Mouse (Mus musculus): ENCODE measurements at regions not wholly inside any gene's neighbourhood (a gene's known extent, or its start where the extent isn't known, plus 50 kb on each side); places are given as distances from the start of the nearest gene placed in this dataset.

GRCm38 (mm10) chr15:36880602-36881001 is 127.0 kb downstream of the Zfp706 start:
- H3K27ac ChIP-seq (ENCODE audit: low read depth, low read length): no peak overlapping the region
- H3K36me3 ChIP-seq (ENCODE audit: insufficient read depth): no peaks in the 10 kb centered on the region
- no peak overlapping the region for H3K9ac ChIP-seq
- TF ChIP-seq CTCF (IDR thresholded peaks at IDR 0.05; ENCODE audit: low read depth): no peak
- H3K9me3 ChIP-seq (ENCODE audit: low read length): no peaks in the 10 kb centered on the region
- H3K4me3 ChIP-seq (ENCODE audit: low read depth, low read length): no peak overlapping the region
- no peak overlapping the region for H3K4me2 ChIP-seq (ENCODE audit: low read depth)
- H3K27me3 ChIP-seq (ENCODE audit: insufficient read depth, low read length): no peaks in the 10 kb centered on the region
- 94% methylated on average over 3 of the region's 3 CpGs for WGBS
- no peaks in the 10 kb centered on the region for H3K4me1 ChIP-seq (ENCODE audit: insufficient read depth)
- DNase-seq (no peak), ATAC-seq (no peak)

- ATAC-seq: no peak
- no peak overlapping the region for H3K27ac ChIP-seq (ENCODE audit: low read depth, low read length)
- no peaks in the 10 kb centered on the region for H3K27me3 ChIP-seq (ENCODE audit: insufficient read depth, low read length)
- H3K4me2 ChIP-seq (ENCODE audit: low read depth): no peak overlapping the region
- H3K9ac ChIP-seq: no peak overlapping the region
- H3K36me3 ChIP-seq (ENCODE audit: insufficient read depth): no peaks in the 10 kb centered on the region
- WGBS: 84% methylated on average over 7 of the region's 7 CpGs
- H3K9me3 ChIP-seq (ENCODE audit: low read length): no peaks in the 10 kb centered on the region
- H3K4me3 ChIP-seq (ENCODE audit: low read depth, low read length): no peak overlapping the region
- TF ChIP-seq CTCF (IDR thresholded peaks at IDR 0.05; ENCODE audit: low read depth): no peak
- H3K4me1 ChIP-seq (ENCODE audit: insufficient read depth): no peaks in the 10 kb centered on the region
- DNase-seq: no peak
Measured at GRCm38 (mm10) chr15:36879587-36879986, 128.0 kb downstream of the Zfp706 start.

- H3K36me3 ChIP-seq (ENCODE audit: insufficient read depth): no peaks in the 10 kb centered on the region
- H3K9me3 ChIP-seq (ENCODE audit: low read length): no peaks in the 10 kb centered on the region
- 34% methylated on average over 5 of the region's 5 CpGs for WGBS
- H3K27ac ChIP-seq (ENCODE audit: low read depth, low read length): no peak overlapping the region
- no peak overlapping the region for H3K9ac ChIP-seq
- DNase-seq: no peak
- H3K4me3 ChIP-seq (ENCODE audit: low read depth, low read length): no peak overlapping the region
- no peak for TF ChIP-seq CTCF (IDR thresholded peaks at IDR 0.05; ENCODE audit: low read depth)
- H3K4me2 ChIP-seq (ENCODE audit: low read depth): no peak overlapping the region
- 0 out of 2 replicates have a peak, but pooled peaks cover 1% of the 10 kb centered on the region for H3K4me1 ChIP-seq (ENCODE audit: insufficient read depth)
- no peaks in the 10 kb centered on the region for H3K27me3 ChIP-seq (ENCODE audit: insufficient read depth, low read length)
- no peak for ATAC-seq
Measured at GRCm38 (mm10) chr15:36878960-36879359, 128.6 kb downstream of the Zfp706 start.

- no peak overlapping the region for H3K9ac ChIP-seq
- H3K36me3 ChIP-seq (ENCODE audit: insufficient read depth): no peaks in the 10 kb centered on the region
- no peak for TF ChIP-seq CTCF (IDR thresholded peaks at IDR 0.05; ENCODE audit: low read depth)
- 0 out of 2 replicates have a peak, but pooled peaks cover 8% of the 10 kb centered on the region for H3K4me1 ChIP-seq (ENCODE audit: insufficient read depth)
- H3K4me3 ChIP-seq (ENCODE audit: low read depth, low read length): no peak overlapping the region
- 84% methylated on average over 3 of the region's 3 CpGs for WGBS
- no peak overlapping the region for H3K27ac ChIP-seq (ENCODE audit: low read depth, low read length)
- H3K27me3 ChIP-seq (ENCODE audit: insufficient read depth, low read length): no peaks in the 10 kb centered on the region
- DNase-seq: no peak
- H3K4me2 ChIP-seq (ENCODE audit: low read depth): no peak overlapping the region
- H3K9me3 ChIP-seq (ENCODE audit: low read length): no peaks in the 10 kb centered on the region
- no peak for ATAC-seq
Measured at GRCm38 (mm10) chr15:36878276-36878675, 129.3 kb downstream of the Zfp706 start.

- 79% methylated on average over 7 of the region's 7 CpGs for WGBS
- TF ChIP-seq CTCF (IDR thresholded peaks at IDR 0.05; ENCODE audit: low read depth): no peak
- DNase-seq (no peak), ATAC-seq (no peak)
- Histone ChIP-seq H3K4me1 (ENCODE audit: insufficient read depth) (0 out of 2 replicates have a peak, but pooled peaks cover 12% of the 10 kb centered on the region), H3K4me2 (ENCODE audit: low read depth) (no peak overlapping the region), H3K27ac (ENCODE audit: low read depth, low read length) (no peak overlapping the region), H3K36me3 (ENCODE audit: insufficient read depth) (no peaks in the 10 kb centered on the region), H3K27me3 (ENCODE audit: insufficient read depth, low read length) (no peaks in the 10 kb centered on the region), H3K9ac (no peak overlapping the region), H3K9me3 (ENCODE audit: low read length) (no peaks in the 10 kb centered on the region), H3K4me3 (ENCODE audit: low read depth, low read length) (no peak overlapping the region)
Measured at GRCm38 (mm10) chr15:36877501-36877900, 130.1 kb downstream of the Zfp706 start.

GRCm38 (mm10) chr15:36875980-36876778 is 131.4 kb downstream of the Zfp706 start:
- Histone ChIP-seq H3K27me3 (ENCODE audit: insufficient read depth, low read length) (no peaks in the 10 kb centered on the region), H3K27ac (ENCODE audit: low read depth, low read length) (no peak overlapping the region), H3K9ac (no peak overlapping the region), H3K4me3 (ENCODE audit: low read depth, low read length) (no peak overlapping the region), H3K4me1 (ENCODE audit: insufficient read depth) (0 out of 2 replicates have a peak, but pooled peaks cover 12% of the 10 kb centered on the region), H3K4me2 (ENCODE audit: low read depth) (no peak overlapping the region), H3K9me3 (ENCODE audit: low read length) (no peaks in the 10 kb centered on the region), H3K36me3 (ENCODE audit: insufficient read depth) (no peaks in the 10 kb centered on the region)
- no peak for TF ChIP-seq CTCF (IDR thresholded peaks at IDR 0.05; ENCODE audit: low read depth)
- ATAC-seq (no peak), DNase-seq (no peak)
- 82% methylated on average over 10 of the region's 10 CpGs for WGBS

- 0 out of 2 replicates have a peak, but pooled peaks cover 12% of the 10 kb centered on the region for H3K4me1 ChIP-seq (ENCODE audit: insufficient read depth)
- no peak for TF ChIP-seq CTCF (IDR thresholded peaks at IDR 0.05; ENCODE audit: low read depth)
Measured at GRCm38 (mm10) chr15:36874555-36874954, 133.0 kb downstream of the Zfp706 start.

More at GRCm38 (mm10) chr15:36874555-36874954, 133.0 kb downstream of the Zfp706 start:
- H3K4me2 ChIP-seq (ENCODE audit: low read depth): no peak overlapping the region
- ATAC-seq: no peak
- DNase-seq: no peak
- H3K27ac ChIP-seq (ENCODE audit: low read depth, low read length): no peak overlapping the region
- 84% methylated on average over 4 of the region's 4 CpGs for WGBS
- no peaks in the 10 kb centered on the region for H3K27me3 ChIP-seq (ENCODE audit: insufficient read depth, low read length)
- H3K9ac ChIP-seq: no peak overlapping the region
- no peaks in the 10 kb centered on the region for H3K36me3 ChIP-seq (ENCODE audit: insufficient read depth)
- H3K4me3 ChIP-seq (ENCODE audit: low read depth, low read length): no peak overlapping the region
- H3K9me3 ChIP-seq (ENCODE audit: low read length): no peaks in the 10 kb centered on the region

Measured in forebrain, postnatal 0 days (tissue).